Mouse (Mus musculus) c-Kit-positive CD71-positive TER-119-negative erythroid progenitor cells, embryonic 14.5 days (primary cell): ENCODE measurements around the gene Szrd1.

Experiments
- DNase-seq: peaks from one replicate; pipeline ENCODE4 v3.0.0-alpha.2; 2013; ENCODE audit warnings: low read depth

Szrd1 gene

GRCm38 (mm10) chr4:141066709-141067515 lies 72.7 kb downstream of the Szrd1 start:
- DNase-seq, result no peak

GRCm38 (mm10) chr4:141065123-141065522 lies 74.5 kb downstream of the Szrd1 start:
- DNase-seq, result peak; percentile 82

- DNase-seq, result no peak
Observed at GRCm38 (mm10) chr4:141064104-141064659, 75.4 kb downstream of the Szrd1 start.
